Mouse (Mus musculus): ENCODE results near the gene Inka2.

Gene Inka2

DNA sequence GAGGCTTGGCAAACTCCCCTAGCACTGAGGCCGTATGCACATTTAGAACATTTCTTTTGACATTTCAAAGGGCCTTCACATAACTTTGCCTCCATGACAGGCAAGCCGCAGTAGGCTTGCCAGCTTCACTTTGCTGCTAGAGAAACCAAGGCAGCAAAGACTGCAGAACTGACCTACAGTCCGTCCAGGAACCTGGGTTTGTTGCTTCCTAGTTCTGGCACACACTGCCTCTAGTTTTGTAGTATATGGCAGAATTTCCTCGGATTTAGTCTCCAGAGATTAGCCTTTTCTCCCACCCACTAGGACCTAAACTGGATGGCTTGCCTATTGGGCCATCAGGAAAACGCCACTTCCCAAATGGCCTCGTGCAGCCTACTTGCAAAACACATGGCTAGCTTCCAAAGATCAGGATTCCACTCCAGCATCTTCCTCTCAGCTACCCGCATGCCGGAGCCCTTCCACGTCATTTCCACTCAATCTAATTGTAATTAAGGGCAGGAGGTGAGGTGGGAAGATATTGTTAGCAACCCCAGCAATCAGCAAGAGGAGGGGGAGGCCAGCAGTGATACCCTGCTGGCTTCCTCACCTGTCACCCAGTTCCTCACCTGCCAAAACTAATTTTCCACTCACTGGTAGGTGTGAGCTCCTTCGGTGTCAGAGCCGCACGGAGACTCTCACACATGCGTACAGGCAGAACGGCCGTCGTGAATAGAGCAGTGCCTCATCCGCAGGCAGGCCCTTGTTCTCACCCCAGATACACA lies 7.8 kb upstream of the Inka2 start:
- CTCF ChIA-PET = no interaction called here

GRCm38 (mm10) chr3:105697148-105697441 lies 7.3 kb upstream of the Inka2 start:
- CTCF ChIA-PET = no interaction called here

DNA sequence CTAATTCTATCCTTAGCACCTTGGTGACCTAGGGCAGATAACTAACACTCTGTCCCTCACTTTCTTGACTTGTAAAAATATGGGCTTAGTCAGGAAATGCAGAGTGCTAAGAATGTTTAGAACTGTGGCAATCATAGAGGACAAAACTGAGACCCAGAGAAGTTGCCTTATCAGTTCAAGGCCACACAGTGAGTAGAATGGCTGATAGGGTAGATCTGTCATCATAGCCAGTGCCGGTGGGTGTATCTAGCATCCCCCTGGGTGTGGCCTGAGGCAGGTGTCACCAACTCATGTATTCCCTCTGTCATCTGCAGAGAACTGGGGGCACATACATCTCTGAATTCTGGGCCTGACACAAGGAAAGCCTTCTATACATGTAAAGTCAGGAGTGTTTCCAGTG lies 6.1 kb upstream of the Inka2 start:
- CTCF ChIA-PET = no interaction called here

- CTCF ChIA-PET = interaction anchor here (1.0 kb wide), 1 partner anchor 25 kb away, joined by 3 read pairs; no protein-coding TSS in a partner anchor
These were observed 5.0 kb upstream of the Inka2 start for GRCm38 (mm10) chr3:105699241-105699933.

GRCm38 (mm10) chr3:105700786-105701185 lies 3.6 kb upstream of the Inka2 start:
- CTCF ChIA-PET = interaction anchor here (0.6 kb wide), 1 partner anchor 26 kb away, joined by 4 read pairs; no protein-coding TSS in a partner anchor

DNA sequence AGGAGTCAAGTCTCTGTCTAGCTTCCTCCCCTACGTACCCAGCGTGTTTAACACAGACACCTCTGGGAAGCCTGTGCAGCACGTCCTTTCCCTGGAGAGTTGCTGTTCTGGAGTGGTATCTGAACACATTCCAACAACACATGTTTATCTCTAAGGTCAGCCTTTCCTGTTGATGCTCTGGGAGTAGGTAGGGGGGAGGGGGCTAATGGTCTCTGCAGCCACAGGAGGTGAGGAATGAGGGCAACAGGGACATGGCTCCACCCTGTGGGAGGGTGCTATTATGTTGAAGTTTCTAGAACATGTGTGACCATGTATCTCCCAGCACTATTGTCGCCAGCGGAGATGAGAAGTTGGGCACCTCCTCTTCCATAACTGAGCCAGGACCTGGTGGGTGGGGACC lies 3.0 kb upstream of the Inka2 start:
- CTCF ChIA-PET = no interaction called here

GRCm38 (mm10) chr3:105703571-105703970 lies 828 bp upstream of the Inka2 start:
- CTCF ChIA-PET = no interaction called here

DNA sequence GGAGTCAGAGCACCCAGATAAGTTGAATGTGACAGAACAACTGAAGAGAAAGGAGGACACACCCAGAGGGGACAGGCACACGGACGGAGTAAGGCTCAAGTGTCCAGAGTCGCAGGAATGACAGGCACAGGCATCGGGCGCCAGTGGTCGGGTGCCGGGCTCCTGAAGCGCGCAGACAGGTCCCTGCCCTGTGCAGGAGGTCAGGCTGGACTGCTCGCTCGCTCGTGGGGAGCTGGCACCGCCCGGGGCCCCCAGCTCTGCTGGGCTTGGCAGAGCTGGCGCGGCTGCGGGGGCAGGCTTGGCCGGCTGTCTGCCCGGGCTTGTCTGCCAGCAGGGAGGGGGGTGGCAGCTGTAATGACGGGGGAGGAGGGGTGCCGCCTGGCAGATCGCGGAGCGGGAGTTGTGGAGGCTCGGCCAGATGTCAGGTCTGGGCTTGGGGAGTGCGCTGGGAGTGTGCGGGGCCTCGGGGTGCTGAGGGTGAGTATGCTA lies 706 bp downstream of the Inka2 start:
- CTCF ChIA-PET = interaction anchor here (0.6 to 1.0 kb wide), 2 partner anchors 55 to 197 kb away, joined by 4 read pairs; no protein-coding TSS in a partner anchor

DNA sequence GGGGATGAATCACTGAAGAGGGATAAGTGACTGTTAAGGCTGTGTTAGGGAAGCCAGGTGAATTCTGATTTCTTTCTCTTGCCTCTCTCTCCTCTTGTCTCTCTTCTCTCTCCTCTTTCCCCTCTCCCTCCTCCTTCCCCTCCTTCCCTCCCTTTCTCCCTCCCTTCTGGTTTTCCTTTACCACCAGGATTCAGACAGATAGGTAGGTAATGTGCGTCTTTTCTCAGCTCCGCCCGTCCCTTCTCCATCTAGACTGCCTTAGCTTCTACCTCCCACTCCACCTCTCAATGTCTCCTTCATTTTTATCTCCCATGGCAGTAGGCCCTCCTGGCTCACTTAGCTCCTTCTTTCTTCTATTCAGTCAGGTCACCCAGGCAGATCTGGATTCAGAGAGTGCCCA lies 1.2 kb downstream of the Inka2 start:
- CTCF ChIA-PET = interaction anchor here (1.0 kb wide), 1 partner anchor 197 kb away, joined by 4 read pairs; no protein-coding TSS in a partner anchor

GRCm38 (mm10) chr3:105706366-105707020 lies 2.1 kb downstream of the Inka2 start:
- CTCF ChIA-PET = interaction anchor here (0.6 kb wide), 1 partner anchor 217 kb away, joined by 3 read pairs; no protein-coding TSS in a partner anchor

- CTCF ChIA-PET = no interaction called here
These were observed 3.2 kb downstream of the Inka2 start for GRCm38 (mm10) chr3:105707590-105707989.

DNA sequence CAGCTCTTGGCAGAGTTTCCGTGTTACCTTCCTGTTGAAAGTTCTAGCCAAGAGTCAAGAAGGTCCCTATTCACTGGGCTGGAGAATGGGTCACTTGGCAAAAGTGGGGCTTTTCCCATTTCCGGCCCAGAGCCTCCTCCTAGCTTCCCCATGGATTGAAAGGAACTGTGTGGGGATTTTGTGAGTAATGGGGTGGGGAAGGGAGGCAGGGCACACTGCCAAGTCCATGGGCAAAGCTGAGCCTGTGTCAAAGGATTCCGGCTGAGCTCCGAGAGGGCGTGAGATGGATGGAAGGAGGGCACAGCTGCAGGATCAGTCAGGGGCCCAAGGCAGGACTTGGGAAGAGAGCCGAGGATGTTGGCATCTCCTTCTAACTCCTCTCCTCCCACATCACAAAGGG lies 5.8 kb downstream of the Inka2 start:
- CTCF ChIA-PET = interaction anchor here (0.7 kb wide), 1 partner anchor 1562 kb away, joined by 12 read pairs; no protein-coding TSS in a partner anchor

DNA sequence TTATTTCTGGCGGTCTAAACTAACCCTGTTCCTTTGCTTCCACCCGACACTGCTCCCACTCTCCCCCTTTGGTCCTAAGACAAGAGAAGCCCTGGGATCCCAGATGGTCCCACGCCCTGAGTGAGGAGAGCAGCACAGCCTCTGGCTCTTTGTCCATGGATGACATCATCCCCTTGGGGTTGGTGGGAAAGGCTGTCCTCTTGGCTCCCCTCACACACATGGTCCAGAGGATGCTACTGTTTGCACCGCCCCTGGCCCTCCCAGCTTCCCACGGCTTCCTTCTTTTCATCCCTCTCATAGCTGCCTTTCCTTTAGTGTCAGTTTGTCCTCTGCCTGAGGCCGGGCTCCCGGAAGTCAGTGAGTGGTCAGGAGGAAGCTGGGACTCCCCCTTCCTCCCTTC lies 7.3 kb downstream of the Inka2 start:
- CTCF ChIA-PET = interaction anchor here (0.6 kb wide), 1 partner anchor 180 kb away, joined by 11 read pairs; no protein-coding TSS in a partner anchor

DNA sequence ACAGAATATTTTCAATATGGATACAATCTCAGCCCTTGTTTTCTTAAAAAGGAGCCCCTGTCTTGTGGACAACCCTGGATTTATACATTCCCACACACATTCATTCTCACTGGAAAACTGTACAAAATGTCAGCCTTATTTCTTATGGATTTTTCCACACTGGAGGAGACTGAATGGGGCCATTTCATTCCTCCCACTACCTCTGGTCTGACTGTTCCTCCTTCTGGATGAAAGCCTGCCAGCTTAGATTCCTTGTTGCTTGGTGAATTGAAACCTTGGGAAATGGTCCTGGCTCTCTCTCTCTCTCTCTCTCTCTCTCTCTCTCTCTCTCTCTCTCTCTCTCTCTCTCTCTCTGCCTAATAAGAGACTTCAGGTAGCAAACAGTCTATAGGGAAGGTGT lies 8.4 kb downstream of the Inka2 start:
- CTCF ChIA-PET = no interaction called here

DNA sequence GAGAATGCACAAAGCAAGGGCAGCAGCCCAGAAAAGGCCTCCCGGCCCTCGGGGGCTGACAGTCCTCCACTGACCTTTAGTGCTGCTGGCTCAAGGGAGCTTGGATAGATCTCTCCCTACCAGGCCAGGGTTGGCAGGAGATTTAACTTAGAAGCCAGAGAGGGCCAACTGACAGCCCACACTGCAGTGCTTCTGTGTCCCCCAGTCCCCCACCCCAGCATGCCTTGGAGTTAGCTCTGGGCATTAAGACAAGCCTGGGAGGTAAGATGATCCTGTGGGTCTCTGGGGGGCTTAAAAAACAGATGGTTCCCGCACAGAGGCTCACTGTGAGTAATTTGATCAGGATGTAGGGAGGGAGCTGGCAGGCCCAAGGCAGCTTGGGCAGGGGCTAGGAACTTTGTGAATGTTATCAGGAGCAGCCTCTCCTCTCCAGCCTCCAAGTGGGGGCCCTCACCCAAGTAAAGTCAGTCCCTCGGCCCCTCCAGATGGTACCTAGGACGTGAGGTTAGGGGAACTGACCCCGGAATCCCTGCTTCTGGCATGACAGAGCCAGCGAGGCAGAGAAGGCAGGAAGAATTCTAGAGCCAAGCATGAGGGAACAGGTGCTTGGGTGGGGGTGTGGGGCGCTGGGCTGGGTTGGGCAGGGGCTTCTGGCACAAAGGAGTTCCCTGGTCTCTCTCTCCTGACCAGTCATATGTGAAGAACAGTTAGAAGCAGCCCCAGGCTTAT lies 9.9 kb downstream of the Inka2 start:
- CTCF ChIA-PET = no interaction called here

DNA sequence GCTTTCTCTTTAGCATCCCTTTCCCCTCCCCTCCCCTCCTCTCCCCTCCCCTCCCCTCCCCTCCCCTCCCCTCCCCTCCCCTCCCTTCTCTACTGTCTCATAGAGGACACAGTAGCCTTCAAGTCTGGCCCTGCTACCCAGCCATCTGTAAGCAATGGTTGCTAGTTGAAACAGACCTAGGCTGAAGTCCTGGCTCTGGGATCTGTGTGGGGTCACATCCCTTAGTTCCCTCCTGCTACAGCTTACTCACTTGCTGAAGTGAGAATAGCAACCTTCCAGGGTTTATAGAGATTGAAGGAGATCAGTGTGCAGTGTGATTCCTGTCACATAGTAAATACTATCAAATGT lies 10.4 kb downstream of the Inka2 start:
- CTCF ChIA-PET = no interaction called here

DNA sequence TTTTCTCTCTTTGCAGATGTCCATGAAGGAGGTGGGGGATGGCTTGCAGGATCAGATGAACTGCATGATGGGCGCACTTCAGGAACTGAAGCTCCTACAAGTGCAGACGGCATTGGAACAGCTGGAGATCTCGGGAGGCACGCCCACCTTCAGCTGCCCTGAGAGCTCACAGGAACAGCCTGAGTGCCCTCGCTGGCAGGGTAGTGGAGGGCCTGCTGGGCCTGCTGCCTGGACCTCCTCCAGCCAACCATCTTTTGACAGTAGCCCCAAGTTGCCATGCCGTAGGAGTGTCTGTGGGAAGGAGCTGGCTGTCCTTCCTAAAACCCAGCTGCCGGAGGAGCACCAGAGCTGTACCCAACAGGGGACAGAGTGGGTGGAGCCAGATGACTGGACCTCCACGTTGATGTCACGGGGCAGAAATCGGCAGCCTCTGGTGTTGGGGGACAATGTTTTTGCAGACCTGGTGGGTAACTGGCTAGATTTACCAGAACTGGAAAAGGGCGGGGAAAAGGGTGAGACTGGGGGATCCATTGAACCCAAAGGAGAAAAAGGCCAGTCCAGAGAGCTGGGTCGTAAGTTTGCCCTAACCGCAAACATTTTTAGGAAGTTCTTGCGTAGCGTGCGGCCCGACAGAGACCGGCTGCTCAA lies 12.1 kb downstream of the Inka2 start:
- CTCF ChIA-PET = no interaction called here

DNA sequence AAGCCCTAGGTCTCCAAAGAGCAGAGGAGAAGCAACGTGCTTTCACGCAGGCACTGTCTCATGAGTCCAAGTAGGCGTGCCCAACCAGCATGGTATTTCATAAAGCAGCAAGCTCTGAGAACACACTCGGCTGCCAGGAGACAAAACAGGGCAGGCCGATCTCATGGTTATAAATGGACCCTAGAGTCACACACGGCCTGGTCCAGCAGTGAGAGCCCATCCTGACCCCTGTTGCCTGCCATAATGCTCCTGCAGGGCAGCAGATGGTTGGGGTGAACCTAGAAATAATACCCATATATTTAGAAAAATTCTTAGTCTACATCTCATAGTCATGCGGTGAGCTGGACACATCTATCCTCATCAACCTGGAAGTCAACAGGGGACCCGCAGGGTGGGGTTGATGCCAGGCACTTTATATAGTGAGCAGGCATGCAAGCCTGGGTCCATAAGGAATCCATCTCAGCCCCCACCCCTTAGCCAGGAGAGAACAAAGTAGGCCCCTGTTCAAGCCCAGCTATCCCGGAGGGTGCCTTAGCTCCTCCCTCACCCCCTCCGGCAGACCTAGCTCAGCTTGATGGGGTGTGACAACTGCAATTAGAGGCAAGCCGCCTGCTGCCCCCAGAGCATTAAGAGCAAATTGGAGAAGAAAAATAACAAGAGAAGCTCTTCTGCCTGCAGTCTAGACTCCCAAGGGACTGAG lies 13.6 kb downstream of the Inka2 start:
- CTCF ChIA-PET = no interaction called here

DNA sequence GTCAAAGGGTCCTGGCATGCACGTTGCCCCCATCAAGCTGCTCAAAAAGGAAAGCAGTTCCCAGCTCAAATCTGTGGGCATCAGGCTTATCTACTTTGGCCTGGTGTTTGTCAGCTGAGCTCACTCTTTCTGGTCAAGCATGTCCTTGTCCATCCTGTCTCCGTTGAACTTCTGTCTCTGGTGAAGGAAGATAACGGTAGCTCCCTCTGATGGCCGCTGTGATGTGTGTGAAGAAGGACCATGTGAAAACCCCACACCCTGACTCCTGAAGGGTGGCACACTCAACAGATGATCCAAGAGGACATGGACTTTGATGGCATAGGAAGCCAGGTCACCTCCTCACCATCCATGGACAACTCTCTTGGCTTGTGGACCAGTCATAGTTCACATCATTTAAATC lies 14.3 kb downstream of the Inka2 start:
- CTCF ChIA-PET = no interaction called here

- CTCF ChIA-PET = no interaction called here
These were observed 15.6 kb downstream of the Inka2 start for GRCm38 (mm10) chr3:105719979-105720378.

DNA sequence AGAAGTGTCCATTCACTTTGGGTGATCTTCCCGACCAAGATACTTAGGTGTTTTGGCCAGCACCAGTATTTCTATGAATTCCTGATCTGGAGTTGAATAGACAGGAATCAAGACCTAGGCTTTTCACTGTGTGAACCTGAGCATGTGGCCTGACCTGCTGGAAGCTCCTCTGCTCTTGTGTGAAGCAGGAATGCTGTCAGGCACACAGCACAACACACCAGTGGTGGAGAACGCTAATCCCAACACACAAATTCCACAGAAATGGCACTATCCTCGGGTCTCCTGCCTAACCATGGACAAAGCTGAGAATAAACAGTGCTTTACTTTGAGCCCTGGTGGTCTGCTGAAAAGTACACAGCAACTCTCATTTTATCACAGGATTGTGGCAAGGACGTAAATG lies 16.1 kb downstream of the Inka2 start:
- CTCF ChIA-PET = no interaction called here

Data from spleen, embryonic (tissue).